Mouse (Mus musculus) monocyte, adult 2 months (primary cell): ENCODE measurements around the gene Mansc4.
A peak's percentile ranks its signal among the peaks of the same experiment; 100 is the strongest.

ENCODE experiments used
- DNase-seq, 2 experiments: peaks; one replicate each; pipeline ENCODE4 v3.0.0; 2022; ENCODE audit warnings: low spot score in 2 of 2, low read depth in 1 of 2

Mansc4 gene

GRCm38 (mm10) chr6:147085398-147086040, 1.3 kb downstream of the Mansc4 start:
- DNase-seq = no peak

DNA sequence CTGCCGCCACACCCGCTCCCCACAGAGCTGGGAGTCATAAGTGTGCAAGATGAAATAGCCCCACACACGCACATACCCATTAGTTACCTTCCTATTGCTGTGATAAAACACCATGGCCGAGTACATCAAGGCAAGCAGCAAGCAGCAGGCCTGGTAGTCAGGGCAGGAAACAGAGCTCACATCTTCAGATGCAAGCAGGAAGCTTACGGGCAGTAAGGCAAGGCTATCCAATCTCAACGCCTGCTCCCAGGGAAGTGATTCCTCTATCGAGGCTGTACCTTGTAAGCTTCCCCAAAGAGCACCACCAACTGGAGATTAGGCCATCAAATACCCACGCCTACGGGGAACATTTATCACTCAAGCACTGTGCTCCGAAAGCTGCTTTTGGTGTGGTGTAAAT, 6.9 kb downstream of the Mansc4 start:
- no peak for DNase-seq

GRCm38 (mm10) chr6:147076878-147077277, 10.0 kb downstream of the Mansc4 start:
- no peak for DNase-seq

DNA sequence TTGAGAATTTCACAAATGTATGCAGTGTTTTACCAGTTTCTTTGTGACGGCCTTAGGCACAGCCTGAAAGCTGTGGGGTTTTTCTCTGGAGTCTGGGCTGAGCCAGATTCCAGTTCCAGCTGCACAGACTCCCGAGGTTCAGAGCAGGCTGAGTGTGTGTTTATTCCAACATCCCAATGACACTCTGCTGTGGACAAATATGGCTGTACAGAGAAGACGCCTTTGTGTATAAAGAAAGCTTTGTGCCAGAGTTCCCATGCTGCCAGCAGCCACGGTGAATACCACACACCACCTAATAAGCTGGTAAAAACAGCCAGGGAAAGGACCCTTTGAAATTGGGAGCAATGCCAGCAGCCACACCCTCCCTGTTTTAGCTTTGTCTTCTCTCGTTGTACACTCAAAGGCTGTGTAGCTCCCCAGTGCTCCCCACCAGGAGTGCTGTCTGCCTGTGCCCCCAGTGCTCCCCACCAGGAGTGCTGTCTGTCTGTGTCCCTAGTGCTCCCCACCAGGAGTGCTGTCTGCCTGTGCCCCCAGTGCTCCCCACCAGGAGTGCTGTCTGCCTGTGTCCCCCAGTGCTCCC, 10.9 kb downstream of the Mansc4 start:
- DNase-seq = no peak

DNA sequence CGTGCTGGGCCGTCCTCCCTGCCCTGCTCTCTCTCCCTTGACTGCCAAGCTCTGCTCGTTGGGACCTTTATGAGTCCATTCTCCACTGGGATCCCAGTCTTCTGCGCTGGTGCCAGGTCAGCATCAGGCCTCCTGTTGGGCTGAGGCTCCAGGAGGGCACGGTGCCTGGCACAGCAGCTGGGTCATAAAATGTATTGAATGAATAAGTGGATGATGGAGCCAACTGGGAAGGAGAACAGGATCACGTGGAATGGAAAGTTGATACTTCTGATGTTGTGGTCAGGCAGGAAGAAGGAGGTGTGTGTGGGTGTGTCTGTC, 21.9 kb downstream of the Mansc4 start:
- DNase-seq = no peak

- no peak for DNase-seq
Measured at GRCm38 (mm10) chr6:147064226-147064943, 22.4 kb downstream of the Mansc4 start.

DNA sequence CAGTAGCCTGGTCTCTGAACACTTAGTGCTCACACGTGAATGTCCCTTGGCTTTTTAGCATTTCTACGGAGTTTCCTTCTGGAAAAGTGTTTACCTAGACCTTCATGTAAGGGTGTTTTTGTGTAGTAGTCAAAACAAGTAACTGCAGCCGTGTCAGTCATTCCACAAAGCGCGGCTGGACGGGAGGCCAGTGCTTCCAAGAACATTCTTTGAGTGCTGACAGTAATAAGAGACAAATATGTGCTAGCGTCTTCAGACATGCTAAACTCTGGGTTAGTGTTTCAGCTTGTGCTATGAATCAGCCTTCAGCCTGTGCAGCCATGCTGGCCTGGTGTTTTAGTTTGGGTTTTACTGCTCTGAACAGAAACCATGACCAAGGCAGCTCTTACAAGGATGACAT, 24.1 kb downstream of the Mansc4 start:
- no peak for DNase-seq

DNA sequence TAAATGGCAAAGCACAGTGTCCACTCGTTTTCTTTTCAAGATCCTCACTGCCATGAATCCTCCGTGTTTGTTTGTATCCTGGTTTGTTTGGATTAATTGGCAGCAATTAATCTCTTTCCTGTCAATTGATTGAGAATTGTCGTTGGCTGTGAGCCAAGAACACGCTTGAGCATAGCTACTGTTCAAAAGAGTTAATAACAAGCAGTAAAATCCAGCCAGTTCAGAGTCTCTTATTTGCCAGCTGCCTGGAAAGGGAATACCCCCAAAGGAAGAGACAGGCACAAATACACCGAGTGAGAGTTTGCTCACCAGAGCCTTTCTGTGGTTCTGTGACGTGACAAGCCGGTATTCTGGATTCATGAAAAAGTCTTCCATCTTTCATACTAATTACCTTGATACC, 24.8 kb downstream of the Mansc4 start:
- no peak for DNase-seq

GRCm38 (mm10) chr6:147061630-147062029, 25.2 kb downstream of the Mansc4 start:
- no peak for DNase-seq

DNA sequence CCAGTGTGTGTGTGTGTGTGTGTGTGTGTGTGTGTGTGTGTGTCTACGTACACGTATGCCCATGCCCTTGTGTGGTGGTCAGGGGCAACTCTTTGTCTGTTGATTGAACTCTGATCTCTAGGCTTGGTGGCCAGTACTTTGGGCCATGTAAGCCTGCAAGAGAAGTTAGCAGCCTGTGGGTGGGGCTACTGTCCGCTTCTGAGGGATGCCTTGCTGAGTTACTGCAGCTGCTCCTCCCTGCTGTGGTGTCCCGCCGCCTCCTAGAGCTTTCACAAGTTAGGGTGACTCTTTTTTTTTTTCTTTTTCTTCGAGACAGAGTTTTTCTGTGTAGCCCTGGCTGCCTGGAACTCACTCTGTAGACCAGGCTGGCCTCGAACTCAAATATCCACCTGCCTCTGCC, 27.5 kb downstream of the Mansc4 start:
- DNase-seq = no peak

GRCm38 (mm10) chr6:147055374-147055977, 31.4 kb downstream of the Mansc4 start:
- no peak for DNase-seq

DNA sequence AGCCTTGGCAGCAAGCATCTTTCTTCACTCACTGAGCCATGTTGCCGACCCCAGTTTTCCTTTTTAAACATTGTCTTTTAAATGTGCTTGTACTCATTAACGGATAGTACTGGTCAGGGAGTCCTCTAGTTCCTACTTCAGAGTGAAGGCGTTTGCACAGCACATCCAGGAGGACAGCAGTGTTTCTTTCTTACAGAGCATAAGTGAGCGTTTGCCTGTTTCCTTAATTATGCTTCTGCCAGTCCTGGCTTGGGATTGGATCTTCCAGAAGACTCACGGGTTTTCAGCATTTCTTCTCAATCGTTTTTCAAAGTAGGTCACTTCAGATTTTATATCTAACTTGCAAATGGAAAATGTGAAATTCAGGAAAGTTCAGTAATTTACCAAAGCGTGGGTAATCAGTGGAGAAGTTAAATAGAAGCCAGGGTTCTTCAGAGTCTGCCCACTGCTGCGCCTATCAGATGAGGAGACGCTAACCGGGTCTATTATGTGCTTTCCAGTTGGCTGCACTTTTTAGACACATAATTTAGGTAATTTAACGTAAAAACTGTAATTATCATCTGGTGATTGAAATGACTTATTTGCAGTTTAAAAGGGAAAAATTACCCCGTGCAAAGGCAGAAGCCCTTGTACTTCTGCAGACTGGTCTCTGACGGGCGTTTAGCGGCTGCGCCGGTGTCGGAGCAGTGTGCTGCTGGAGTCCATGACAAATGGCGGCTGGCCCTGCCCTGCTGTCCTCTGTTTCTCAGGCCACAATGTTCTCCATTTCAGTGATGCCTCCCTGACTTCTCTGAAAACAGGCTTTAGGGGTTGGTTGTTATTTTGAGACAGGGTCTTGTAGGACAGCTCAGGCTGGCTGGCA, 32.8 kb downstream of the Mansc4 start:
- no peak for DNase-seq

DNA sequence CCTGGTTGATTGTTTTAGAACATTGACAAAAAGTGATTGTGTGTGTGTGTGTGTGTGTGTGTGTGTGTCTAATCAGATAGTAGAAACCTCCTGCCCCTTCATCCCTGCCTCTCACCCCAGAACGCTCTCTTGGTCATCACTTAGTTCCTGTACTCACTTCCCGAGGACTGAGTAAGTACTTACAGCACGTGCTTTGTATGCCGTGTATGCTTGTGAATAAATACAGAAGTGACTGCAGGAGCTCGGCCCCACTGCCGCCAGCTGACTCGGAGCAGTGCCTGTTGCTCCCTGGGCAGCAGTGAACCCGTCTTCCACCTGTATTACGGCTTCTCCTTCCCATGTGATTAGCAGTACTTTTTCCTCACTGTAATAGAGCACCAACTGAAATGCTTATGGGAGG, 34.4 kb downstream of the Mansc4 start:
- DNase-seq = no peak

DNA sequence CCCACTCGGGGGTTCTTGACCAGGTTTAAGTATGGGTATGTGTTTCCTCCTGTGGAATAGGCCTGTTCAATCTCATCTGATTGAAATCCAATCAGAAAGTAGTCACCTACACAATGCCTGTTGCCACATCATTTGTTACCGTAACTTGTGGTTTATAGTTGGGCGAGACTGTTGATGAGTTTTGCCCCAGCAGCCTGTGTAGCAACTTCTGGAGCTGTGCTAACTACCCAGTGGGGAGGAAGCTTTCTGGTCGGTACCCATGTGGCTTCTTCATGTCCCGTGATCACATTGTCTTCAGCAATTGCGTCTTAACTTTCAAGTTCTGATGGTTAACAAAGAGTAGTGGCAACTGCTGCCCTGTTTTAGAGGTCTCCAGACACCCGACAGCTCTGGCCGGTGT, 35.2 kb downstream of the Mansc4 start:
- no peak for DNase-seq

DNA sequence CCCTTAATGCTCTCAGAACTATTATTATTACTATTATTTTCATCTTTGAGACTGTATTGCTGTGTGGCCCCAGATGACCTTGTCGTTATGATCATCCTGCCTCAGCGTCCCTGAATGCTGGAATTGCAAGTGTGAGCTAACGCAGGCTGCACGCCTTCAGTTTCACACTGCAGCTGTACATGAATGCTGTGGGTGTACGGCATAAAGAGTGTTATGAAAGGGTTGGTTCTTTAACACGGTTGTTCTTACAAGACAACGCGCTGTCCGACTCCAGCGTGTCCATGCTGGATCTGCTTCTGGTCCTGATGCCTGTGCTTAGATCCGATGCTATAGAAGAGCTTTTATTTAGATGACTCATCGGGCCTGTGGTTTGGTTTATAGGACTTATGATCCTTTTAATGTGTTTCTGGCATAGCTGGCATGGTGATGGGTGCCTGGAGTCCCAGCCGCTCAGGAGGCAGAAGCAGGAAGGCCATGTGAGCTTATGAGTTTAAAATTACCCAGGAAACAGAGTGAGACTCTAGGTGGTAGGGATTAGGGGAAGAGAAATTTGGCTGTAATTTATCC, 37.5 kb downstream of the Mansc4 start:
- DNase-seq = no peak

- no peak for DNase-seq
Measured at GRCm38 (mm10) chr6:147043633-147044032, 43.2 kb downstream of the Mansc4 start.

- peak; percentile 34 to 69 for DNase-seq
Measured at GRCm38 (mm10) chr6:147042291-147043290, 44.2 kb downstream of the Mansc4 start, which contains the start of gene Mrps35. TSS of gene Mrps35 (plus strand) at chr6:147042764.

DNA sequence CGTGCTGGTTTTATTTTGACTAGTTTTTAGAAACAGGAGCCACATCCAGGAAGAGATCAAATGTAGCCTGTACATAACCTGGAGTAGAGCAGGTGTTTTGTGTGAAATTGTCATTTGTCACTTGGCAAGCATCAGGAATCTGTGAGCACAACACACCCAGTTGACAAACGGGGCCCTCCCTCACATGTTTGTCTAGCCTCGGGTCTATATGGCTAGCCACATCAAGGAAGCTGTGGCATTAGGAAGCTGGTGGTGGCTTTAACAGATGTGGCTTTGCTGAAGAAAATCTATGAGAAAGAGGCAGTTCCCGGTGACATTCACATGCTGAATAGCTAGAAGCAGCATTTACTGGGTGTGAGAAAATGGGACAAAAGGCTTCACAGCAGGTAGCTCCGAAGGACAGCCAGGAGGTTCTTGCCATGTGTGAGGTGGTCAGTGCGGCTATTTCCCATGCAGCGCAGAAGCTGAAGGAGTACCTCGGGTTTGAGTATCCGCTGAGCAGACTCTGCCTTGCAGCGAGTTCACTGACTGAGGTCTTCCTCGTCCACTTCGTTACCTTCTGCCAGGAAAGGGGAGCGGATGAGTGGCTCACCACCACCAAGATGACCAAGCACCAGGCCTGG, 54.4 kb downstream of the Mansc4 start, which contains the start of gene Rep15:
Gene Rep15, plus strand, starts transcription at position 282 of the 623 bp plus-strand sequence.
- no peak for DNase-seq
